ENCODE assay signal across 10 mouse cellular contexts in the genomic region with DNA sequence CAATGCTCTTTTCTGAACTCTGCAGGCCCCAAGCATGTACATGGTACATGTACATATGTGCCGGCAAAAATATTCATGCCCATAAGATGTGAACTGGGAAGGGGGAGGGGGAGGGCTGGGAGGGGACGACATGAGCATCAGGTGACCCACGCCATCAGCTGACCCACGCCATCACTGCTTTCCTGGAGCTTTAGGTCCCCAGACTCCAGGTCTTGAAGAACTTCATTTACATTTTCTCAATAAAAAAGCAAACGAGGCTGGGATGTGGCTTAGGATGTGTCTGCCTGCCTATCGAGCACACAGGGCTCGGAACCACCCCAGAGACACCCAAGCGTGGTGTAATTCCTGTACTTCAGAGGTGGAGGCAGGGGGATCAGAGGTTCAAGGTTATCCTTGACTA. TPM values are rescaled to one million over a fixed set of nuclear protein-coding genes. Genes with fewer than 3 reads are reported as not detected.
"Had no signal": no experiment of that assay in that cellular context is flagged by ENCODE, and none has a peak within 500 bp of the region (broad histone marks: within the 10 kb centered on the region; RNA-seq: fewer than 3 reads in every experiment).

No protein-coding gene starts in this region.

- ATAC-seq: inflammation-experienced regulatory T-cells, adult 6 months; intestine, postnatal 0 days; midbrain, embryonic 13.5 days had no signal

- H3K9me3 ChIP-seq: liver, embryonic 15.5 days; midbrain, embryonic 13.5 days had no signal

- H3K4me3 ChIP-seq: layer of hippocampus, adult 2 months; liver, embryonic 15.5 days; midbrain, embryonic 13.5 days had no signal

- H3K27ac ChIP-seq: layer of hippocampus, adult 2 months; liver, embryonic 15.5 days; midbrain, embryonic 13.5 days had no signal

- H3K4me2 ChIP-seq: liver, embryonic 11.5 days; liver, embryonic 15.5 days; lung, embryonic 14.5 days; midbrain, embryonic 13.5 days had no signal

- DNase-seq: kidney, adult 8-10 months; right cerebral cortex, postnatal 14 days; thymus, postnatal 4 days had no signal

- H3K9ac ChIP-seq: liver, embryonic 15.5 days; lung, embryonic 14.5 days; midbrain, embryonic 13.5 days had no signal

- H3K36me3 ChIP-seq: liver, embryonic 15.5 days; midbrain, embryonic 13.5 days had no signal

- H3K27me3 ChIP-seq: liver, embryonic 15.5 days; midbrain, embryonic 13.5 days had no signal

RNA-seq across cellular contexts. Expression of gene Snai1, which starts 9.4 kb away (rescaled TPM):
- polyA plus RNA-seq: inflammation-experienced regulatory T-cells, adult 6 months had no signal
